Mouse (Mus musculus) cerebellum, adult 2 months (tissue): ENCODE results near the gene Gmds.

ENCODE experiments used
- CTCF ChIP-seq: fragments of 200-500 bp; IDR thresholded peaks from 2 replicates; pipeline ENCODE4 v1.5.1; 2011; ENCODE audit warnings: low read depth, mild to moderate bottlenecking, control low read depth, low read length, moderate library complexity, borderline replicate concordance; ENCODE audit not compliant: insufficient read depth
- POLR2A ChIP-seq: fragments of 200-500 bp; IDR thresholded peaks from 2 replicates; pipeline ENCODE4 v1.6.1; 2011; ENCODE audit warnings: low read length, control low read depth, borderline replicate concordance; ENCODE audit not compliant: insufficient read depth

DNA sequence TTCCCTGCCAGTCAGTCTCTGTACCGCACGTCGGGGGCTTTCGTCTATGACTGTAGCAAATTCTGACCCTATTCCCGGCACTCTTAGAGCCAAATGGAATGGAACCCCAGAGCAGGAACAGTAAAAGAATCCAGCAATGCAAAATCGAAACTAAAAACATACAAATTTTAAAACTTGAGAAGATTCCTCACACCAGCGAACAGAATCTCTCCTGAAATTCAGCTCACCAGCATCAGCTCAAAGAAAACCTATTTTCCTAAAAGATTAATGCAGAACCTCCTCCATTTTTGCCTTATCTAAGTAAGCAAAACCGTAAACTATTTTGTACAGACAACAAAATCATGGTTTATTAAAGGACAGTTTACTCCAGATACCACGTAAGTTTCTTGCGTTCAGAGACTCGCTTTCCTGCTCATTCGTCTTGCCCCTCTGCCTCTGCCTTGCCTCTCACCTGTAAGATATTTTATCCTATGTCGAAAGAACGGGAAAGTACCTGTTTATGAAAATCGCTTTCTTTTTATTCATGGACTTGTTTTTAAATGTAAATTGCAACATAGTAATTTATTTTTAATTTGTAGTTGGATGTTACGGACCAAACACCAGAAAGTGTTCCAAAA lies 529.6 kb downstream of the Gmds start:
- no peak for TF ChIP-seq CTCF
- no peak for TF ChIP-seq POLR2A
